Mouse (Mus musculus) myocyte (in vitro differentiated cells): ENCODE data around the gene Emx1. TPM values are rescaled to one million over a fixed set of nuclear protein-coding genes. Genes with fewer than 3 reads are reported as not detected.

Experiments
- H3K27me3 ChIP-seq: one replicate; pipeline ENCODE4 v1.6.1; 2011; ENCODE audit not compliant: control insufficient read depth, insufficient read depth, insufficient read length
- H3K36me3 ChIP-seq: one replicate; pipeline ENCODE4 v1.6.1; 2011; ENCODE audit not compliant: control insufficient read depth, insufficient read depth
- H3K4me2 ChIP-seq: one replicate; pipeline ENCODE4 v1.6.1; 2011; ENCODE audit warnings: low read depth, control low read depth
- H3K4me3 ChIP-seq: one replicate; pipeline ENCODE4 v1.5.1; 2011; ENCODE audit warnings: mild to moderate bottlenecking, control low read depth, moderate library complexity
- H3K79me2 ChIP-seq: one replicate; pipeline ENCODE4 v1.6.1; 2011; ENCODE audit not compliant: control insufficient read depth, insufficient read depth
- H3ac ChIP-seq: one replicate; pipeline ENCODE4 v1.6.1; 2011; ENCODE audit not compliant: control insufficient read depth, insufficient read length
- CEBPB ChIP-seq: IDR thresholded peaks from 2 replicates; pipeline ENCODE4 v1.6.1; 2011; ENCODE audit warnings: mild to moderate bottlenecking, moderate library complexity; ENCODE audit not compliant: poor library complexity, insufficient read depth, severe bottlenecking
- E2F4 ChIP-seq: IDR thresholded peaks from one replicate; pipeline ENCODE4 v1.6.1; 2011; ENCODE audit warnings: mild to moderate bottlenecking, control low read depth, moderate library complexity; ENCODE audit not compliant: insufficient read depth
- MAX ChIP-seq: IDR thresholded peaks from one replicate; pipeline ENCODE4 v1.6.1; 2011; ENCODE audit warnings: low read depth, mild to moderate bottlenecking, control low read depth
- MYOD1 ChIP-seq, 3 experiments: IDR thresholded peaks; one replicate each; pipeline ENCODE4 v1.6.1; 2011; ENCODE audit warnings: control low read depth in 2 of 3, low read depth in 2 of 3, mild to moderate bottlenecking in 2 of 3, moderate library complexity in 1 of 3; ENCODE audit not compliant: insufficient read length in 2 of 3, control insufficient read depth in 1 of 3
- MYOG ChIP-seq, 3 experiments: IDR thresholded peaks; one replicate each; pipeline ENCODE4 v1.6.1; 2011; ENCODE audit warnings: control low read depth in 2 of 3, low read depth in 2 of 3, mild to moderate bottlenecking in 2 of 3; ENCODE audit not compliant: insufficient read length in 2 of 3, control insufficient read depth in 1 of 3, insufficient read depth in 1 of 3
- POLR2A ChIP-seq: IDR thresholded peaks from one replicate; pipeline ENCODE4 v1.6.1; 2011; ENCODE audit warnings: low read depth, mild to moderate bottlenecking, control low read depth, moderate library complexity; ENCODE audit not compliant: insufficient read length
- POLR2AphosphoS2 ChIP-seq: IDR thresholded peaks from one replicate; pipeline ENCODE4 v1.6.1; 2011; ENCODE audit warnings: low read depth, control low read depth; ENCODE audit not compliant: insufficient read length
- REST ChIP-seq: IDR thresholded peaks from one replicate; pipeline ENCODE4 v1.6.1; 2011; ENCODE audit warnings: mild to moderate bottlenecking, control low read depth, moderate library complexity; ENCODE audit not compliant: insufficient read depth, insufficient read length
- SRF ChIP-seq: IDR thresholded peaks from one replicate; pipeline ENCODE4 v1.6.1; 2011; ENCODE audit warnings: low read depth; ENCODE audit not compliant: control insufficient read depth, insufficient read length
- TCF12 ChIP-seq: IDR thresholded peaks from one replicate; pipeline ENCODE4 v1.6.1; 2011; ENCODE audit warnings: mild to moderate bottlenecking, control low read depth; ENCODE audit not compliant: poor library complexity, insufficient read depth, severe bottlenecking
- TCF3 ChIP-seq: IDR thresholded peaks from one replicate; pipeline ENCODE4 v1.6.1; 2011; ENCODE audit warnings: low read depth, control low read depth; ENCODE audit not compliant: insufficient read length
- USF1 ChIP-seq: IDR thresholded peaks from one replicate; pipeline ENCODE4 v1.6.1; 2011; ENCODE audit warnings: low read depth, mild to moderate bottlenecking, control low read depth, moderate library complexity
- polyA plus RNA-seq: library from polyadenylated mRNA; unstranded; fragments of >200 nt; fragmentation: generic; extraction: Trizol; gene quantifications from one replicate; pipeline ENCODE4 v1.2.1, GENCODE M21; 2012; ENCODE audit warnings: missing spikeins

The Emx1 gene
- polyA plus RNA-seq, 1 experiment, result not detected

- no peaks in the 10 kb centered on the region for H3K36me3 ChIP-seq
- no peak overlapping the region for H3K4me2 ChIP-seq
- H3K79me2 ChIP-seq, result no peaks in the 10 kb centered on the region
- TF ChIP-seq REST (no peak), MYOG (IDR thresholded peaks at IDR 0.05; ENCODE audit: control insufficient read depth in 1 of 3, insufficient read depth in 1 of 3, insufficient read length in 2 of 3, low read depth in 2 of 3) (no peak), POLR2AphosphoS2 (no peak), MAX (no peak), E2F4 (no peak), POLR2A (no peak), TCF3 (no peak), SRF (no peak), USF1 (no peak), TCF12 (no peak), MYOD1 (IDR thresholded peaks at IDR 0.05; ENCODE audit: control insufficient read depth in 1 of 3, insufficient read length in 2 of 3, low read depth in 2 of 3) (no peak), CEBPB (no peak)
- H3K4me3 ChIP-seq, result no peak overlapping the region
- no peak overlapping the region for H3ac ChIP-seq
- peaks cover 58% of the 10 kb centered on the region for H3K27me3 ChIP-seq
These were observed 536 bp upstream of the Emx1 start for GRCm38 (mm10) chr6:85186744-85187059.

GRCm38 (mm10) chr6:85188256-85189110 lies 1.2 kb downstream of the Emx1 start:
- Histone ChIP-seq H3K36me3 (no peaks in the 10 kb centered on the region), H3K79me2 (no peaks in the 10 kb centered on the region), H3K4me2 (no peak overlapping the region), H3ac (no peak overlapping the region), H3K4me3 (no peak overlapping the region), H3K27me3 (peaks cover 75% of the 10 kb centered on the region)
- TF ChIP-seq MYOD1 (IDR thresholded peaks at IDR 0.05; ENCODE audit: control insufficient read depth in 1 of 3, insufficient read length in 2 of 3, low read depth in 2 of 3), result no peak

GRCm38 (mm10) chr6:85189361-85189760 lies 2.1 kb downstream of the Emx1 start:
- no peak overlapping the region for H3K4me2 ChIP-seq
- H3K27me3 ChIP-seq, result peaks cover 84% of the 10 kb centered on the region
- no peaks in the 10 kb centered on the region for H3K79me2 ChIP-seq
- no peak for TF ChIP-seq SRF
- TF ChIP-seq REST, result no peak
- TF ChIP-seq E2F4, result no peak
- no peak for TF ChIP-seq MAX
- TF ChIP-seq USF1, result no peak
- no peak for TF ChIP-seq CEBPB
- no peak for TF ChIP-seq MYOD1 (IDR thresholded peaks at IDR 0.05; ENCODE audit: control insufficient read depth in 1 of 3, insufficient read length in 2 of 3, low read depth in 2 of 3)
- no peak for TF ChIP-seq TCF12
- no peak for TF ChIP-seq TCF3
- TF ChIP-seq POLR2A, result no peak
- no peak for TF ChIP-seq MYOG (IDR thresholded peaks at IDR 0.05; ENCODE audit: control insufficient read depth in 1 of 3, insufficient read depth in 1 of 3, insufficient read length in 2 of 3, low read depth in 2 of 3)
- no peak for TF ChIP-seq POLR2AphosphoS2
- no peak overlapping the region for H3ac ChIP-seq
- no peak overlapping the region for H3K4me3 ChIP-seq
- no peaks in the 10 kb centered on the region for H3K36me3 ChIP-seq

GRCm38 (mm10) chr6:85189911-85190591 lies 2.8 kb downstream of the Emx1 start:
- no peaks in the 10 kb centered on the region for H3K36me3 ChIP-seq
- TF ChIP-seq POLR2AphosphoS2 (no peak), TCF12 (no peak), CEBPB (no peak), POLR2A (no peak), MYOD1 (IDR thresholded peaks at IDR 0.05; ENCODE audit: control insufficient read depth in 1 of 3, insufficient read length in 2 of 3, low read depth in 2 of 3) (no peak), E2F4 (no peak), USF1 (no peak), MYOG (IDR thresholded peaks at IDR 0.05; ENCODE audit: control insufficient read depth in 1 of 3, insufficient read depth in 1 of 3, insufficient read length in 2 of 3, low read depth in 2 of 3) (no peak), SRF (no peak), REST (no peak), MAX (no peak), TCF3 (no peak)
- H3K79me2 ChIP-seq, result no peaks in the 10 kb centered on the region

More at GRCm38 (mm10) chr6:85189911-85190591, 2.8 kb downstream of the Emx1 start:
- H3K4me2 ChIP-seq, result no peak overlapping the region
- no peak overlapping the region for H3ac ChIP-seq
- peaks cover 91% of the 10 kb centered on the region for H3K27me3 ChIP-seq
- H3K4me3 ChIP-seq, result no peak overlapping the region
